Mouse (Mus musculus): ENCODE measurements around the gene Elf3.
A peak's percentile ranks its signal among the peaks of the same experiment; 100 is the strongest.
"Not testable (repeated sequence)": the region's sequence is repeated elsewhere in the genome, so short reads cannot be mapped to it uniquely, and the experiment has no call there.

Gene Elf3

GRCm38 (mm10) chr1:135234771-135235170 is 23.6 kb downstream of the Elf3 start:
- no peak for DNase-seq

DNA sequence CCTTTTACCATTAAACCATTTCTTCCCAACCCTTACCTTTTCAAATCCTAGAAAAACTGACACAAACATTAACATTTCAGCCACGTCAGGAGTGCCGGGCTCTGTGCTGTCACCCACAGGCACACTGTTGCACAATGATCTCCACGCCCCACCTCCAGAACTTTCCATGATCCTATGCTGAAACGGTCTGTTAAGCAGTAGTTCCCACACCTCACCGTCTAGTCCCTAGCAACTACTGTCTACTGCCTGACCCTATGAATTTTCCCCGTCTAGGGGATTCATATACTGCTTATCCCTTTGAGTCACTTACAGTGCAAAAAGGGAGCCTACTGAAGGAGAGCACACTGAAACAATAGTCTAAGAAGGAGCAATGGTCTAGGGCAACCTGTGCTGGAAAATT is 24.4 kb downstream of the Elf3 start:
- DNase-seq: no peak

GRCm38 (mm10) chr1:135231878-135232277 is 26.5 kb downstream of the Elf3 start:
- DNase-seq: not testable (repeated sequence)

GRCm38 (mm10) chr1:135227339-135227950 is 30.9 kb downstream of the Elf3 start:
- no peak for DNase-seq

DNA sequence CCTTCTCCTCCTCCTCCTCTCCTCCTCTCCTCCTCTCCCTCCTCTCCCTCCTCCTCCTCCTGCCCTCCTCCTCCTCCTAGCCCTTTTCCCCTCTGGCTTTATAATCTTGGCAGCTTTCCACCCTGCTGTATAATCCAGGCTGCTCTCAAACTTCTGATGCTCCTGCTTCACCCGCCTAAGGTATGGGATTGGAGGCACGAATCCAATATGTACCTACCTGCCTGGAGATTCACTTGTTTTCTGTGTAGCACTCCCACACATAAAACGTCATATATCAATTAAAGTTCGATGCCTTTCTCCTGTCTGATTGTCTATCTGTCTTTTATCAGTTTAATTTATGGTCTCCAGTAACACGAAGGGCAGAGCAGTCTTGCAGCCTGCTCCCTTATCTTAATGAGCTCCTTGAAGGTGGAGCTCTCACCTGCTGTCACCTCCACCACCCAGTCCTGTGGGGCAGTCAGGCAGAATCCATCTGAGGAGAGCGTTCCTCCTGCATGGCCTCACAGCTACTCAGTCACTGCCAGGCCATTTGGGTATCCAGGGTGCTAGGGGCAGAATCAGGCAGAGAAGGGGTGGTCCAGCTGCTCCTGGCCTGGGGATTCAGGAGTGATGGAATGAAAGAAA is 33.3 kb downstream of the Elf3 start:
- DNase-seq: no peak

DNA sequence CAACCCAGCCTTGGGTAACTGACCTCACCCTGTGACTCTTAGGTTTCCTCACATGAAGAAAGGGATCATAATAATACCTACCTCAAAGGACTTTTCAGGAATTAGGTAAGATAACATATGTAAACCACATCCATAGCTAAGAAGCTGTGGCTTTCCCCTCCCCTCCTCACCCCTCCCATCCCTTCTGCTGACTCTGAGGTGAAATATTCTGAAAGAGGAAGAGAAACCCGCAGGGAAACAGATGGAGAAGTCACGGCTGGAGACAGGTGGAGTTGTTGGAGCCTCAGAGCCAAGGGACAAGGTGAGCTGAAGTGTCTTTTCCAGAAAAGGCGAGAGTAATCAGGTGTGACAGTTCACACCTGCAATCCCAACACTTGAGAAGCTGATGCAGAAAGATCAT is 34.2 kb downstream of the Elf3 start:
- no peak for DNase-seq

- no peak for DNase-seq
Measured at GRCm38 (mm10) chr1:135217607-135218233, 40.6 kb downstream of the Elf3 start.

DNA sequence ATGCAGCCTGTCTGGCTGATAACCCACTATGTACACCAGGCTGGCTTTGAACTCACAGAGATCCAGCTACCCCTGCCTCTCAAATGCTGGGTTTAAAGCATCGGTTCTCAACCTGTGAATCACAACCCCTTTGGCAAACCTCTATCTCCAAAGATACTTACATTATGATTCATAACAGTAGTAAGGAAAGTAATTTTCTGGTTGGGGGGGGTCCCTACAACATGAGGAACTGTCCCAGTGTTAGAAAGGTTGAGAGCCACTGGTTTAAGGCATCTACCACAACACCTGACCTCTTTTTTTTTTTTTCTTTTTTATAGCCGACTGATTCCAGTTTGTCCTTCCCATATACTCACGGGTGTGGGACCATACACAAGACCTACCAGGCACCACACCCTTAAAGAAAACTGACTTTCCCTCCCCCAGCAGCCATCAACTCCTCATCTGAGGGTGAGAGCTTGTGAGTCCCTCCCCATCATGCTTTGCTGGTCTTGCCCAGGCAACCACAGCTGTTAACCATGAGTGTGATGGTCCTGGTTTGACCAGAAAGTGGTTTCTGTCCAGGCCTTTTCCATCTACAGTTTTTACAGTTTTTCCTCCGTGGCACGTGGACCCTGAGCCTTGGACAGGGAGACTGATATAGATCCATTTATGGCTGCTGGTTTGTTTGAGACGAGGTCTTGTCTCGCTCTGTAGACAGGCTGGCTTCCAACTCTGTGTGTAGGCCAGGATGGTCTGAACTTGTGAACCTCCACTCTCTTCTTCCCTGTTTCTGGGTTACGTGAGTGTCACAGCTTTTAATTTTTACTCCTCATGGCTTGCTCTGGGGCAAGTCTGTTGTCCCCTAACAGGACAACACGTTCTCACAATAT is 44.4 kb downstream of the Elf3 start:
- no peak for DNase-seq

DNA sequence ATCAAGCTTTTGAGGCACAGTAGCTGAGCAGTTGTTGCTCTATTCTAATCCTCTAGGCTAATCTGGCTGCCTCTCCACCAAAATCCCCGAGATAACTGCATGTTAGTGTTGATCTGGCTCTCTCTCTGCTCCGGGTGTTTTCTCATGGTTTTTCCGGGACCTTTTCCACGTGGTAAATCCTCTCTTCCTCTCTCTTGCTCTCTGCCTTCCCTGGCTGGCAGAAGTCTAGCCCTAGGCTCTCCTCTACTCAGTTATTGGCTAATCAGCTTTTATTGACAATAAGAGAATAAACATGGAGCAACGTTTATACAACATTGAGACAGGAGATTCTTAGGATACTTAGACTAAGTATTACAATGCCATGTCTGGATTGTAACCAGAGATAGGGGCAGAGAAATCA is 47.9 kb downstream of the Elf3 start:
- DNase-seq: no peak

DNA sequence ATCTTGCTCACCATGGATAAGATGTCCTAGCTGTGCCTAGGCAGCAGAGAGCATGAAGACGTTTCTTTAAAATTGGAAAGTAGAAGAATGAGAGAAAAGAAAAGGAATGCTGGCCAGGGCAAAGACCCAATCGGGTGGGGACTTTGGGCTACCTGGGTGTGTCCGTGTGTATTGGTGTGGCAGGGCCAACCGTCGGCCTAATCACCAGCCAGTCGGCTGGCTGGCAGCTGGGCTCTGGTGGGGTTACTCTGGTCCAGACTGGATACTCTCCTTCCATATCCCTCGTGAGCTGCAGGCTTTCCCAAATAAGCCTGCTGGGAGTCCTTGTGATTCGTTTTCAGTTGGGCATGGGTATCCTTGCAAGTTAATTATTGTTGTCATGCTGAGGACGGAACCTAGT is 49.7 kb downstream of the Elf3 start:
- DNase-seq: peak; percentile 39

GRCm38 (mm10) chr1:135206586-135207339 is 51.6 kb downstream of the Elf3 start:
- DNase-seq: no peak

DNA sequence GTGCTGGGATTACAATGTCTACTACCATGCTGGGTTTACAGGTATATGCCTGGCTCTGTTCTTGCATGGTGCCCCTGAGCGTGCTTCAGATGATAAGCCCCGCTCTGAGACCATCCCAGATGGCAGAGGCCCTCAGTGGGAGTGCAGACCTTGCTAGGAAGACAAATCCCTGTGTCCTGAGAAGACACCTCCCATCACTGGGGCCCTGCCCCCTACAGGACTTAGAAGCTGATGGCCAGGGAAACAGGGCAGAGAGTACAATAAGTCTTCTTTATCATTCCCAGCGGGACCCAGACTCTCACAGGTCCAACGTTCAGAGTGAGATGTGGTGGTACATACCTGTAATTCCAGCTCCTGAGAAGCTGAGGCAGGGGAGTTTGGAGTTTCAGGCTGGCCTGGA is 53.1 kb downstream of the Elf3 start:
- no peak for DNase-seq

DNA sequence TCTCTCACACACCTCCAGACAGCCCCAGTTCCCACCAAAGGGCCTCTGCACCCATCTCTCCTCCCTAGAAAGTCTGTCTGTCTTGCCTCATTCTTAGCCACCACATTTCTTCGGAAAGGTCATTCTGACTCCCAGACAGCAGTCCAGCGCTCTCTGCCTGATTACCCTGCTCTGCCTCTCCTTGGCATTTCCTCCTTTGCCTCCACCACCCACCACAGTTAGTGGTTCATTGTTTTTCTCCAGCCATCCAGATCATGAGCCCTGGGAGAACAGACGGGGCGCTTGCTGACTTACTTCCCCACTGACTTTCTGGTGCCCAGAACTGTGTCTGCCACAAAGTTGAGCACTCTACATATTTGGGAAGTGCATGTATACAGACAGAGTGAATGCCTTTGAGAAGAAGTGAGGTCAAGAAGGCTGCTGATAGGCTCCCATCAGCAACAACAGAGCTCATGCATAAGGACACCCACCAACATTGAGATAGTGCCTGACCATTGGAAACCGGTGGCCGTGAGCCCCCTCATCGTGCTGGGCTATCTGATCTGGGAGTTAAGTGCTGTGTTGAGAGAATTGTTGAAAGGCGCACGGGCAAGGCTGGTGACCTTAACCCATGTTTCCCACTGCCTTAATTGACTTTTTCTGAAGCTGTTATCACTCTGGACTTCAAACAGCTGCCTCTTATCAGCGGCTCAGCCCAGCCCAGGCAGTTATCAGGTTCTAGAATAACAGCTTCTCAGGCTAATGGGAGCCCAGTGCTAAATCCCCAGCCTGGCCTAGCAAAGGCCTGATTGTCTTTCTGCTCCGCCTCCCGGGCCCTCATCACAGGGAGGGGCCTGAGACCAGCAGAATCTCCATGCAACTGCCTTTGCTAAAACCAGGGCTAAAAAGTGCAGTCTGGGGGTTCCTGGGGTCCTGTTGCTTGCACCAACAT is 53.9 kb downstream of the Elf3 start:
- DNase-seq: peak; percentile 81

All from heart, adult 11 months (tissue).